Mouse (Mus musculus) forelimb bud, embryonic 11.5 days (tissue): ENCODE measurements around the gene Pnp.
"Not testable (repeated sequence)": the region's sequence is repeated elsewhere in the genome, so short reads cannot be mapped to it uniquely, and the experiment has no call there.

Experiments used
- DNase-seq: peaks from one replicate; pipeline ENCODE4 v3.0.0-alpha.2; 2012; ENCODE audit warnings: low read depth, low spot score

Pnp gene

DNA sequence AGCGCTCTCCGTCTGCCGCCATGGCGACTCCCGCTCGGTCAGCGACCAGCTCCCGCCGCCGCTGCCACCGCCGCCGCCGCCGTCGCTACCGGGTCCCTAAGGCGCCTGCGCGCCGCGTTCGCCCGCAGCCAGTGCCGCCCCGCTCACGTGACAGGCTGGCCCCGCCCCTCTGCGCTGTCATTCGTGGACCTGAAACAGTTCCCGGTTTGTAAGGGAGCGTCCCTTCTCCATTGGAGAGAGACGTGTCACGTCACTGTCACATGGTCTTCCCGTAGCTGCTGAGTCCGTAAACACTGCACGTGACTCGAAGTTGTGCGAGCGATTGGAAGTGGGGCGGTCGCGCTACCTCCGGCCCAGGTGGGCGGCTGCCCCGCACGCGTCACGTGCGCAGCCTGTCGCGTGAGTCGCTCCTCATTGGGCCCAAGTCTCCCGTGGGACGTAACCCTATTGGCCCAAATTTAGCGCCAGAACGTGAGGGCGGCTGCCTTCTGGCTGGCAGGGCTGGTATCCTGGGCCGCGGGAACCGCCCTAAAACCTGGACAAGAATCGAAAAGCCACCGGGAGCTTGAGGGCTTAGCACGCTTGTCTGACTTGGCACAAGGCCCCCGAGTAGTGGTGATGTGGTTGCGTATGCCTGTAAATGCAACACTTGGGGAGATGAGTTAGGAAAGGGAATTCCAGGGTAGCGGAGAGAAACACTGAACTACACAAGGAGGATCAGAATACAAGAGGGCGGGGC, at the start of gene Pnp, which contains the start of gene Pip4p1:
Pnp (plus strand) TSS at position 329 of the 739 bp plus-strand sequence.
Pip4p1 (minus strand) TSS at position 103 of the 739 bp plus-strand sequence.
- DNase-seq: peak; percentile 100

DNA sequence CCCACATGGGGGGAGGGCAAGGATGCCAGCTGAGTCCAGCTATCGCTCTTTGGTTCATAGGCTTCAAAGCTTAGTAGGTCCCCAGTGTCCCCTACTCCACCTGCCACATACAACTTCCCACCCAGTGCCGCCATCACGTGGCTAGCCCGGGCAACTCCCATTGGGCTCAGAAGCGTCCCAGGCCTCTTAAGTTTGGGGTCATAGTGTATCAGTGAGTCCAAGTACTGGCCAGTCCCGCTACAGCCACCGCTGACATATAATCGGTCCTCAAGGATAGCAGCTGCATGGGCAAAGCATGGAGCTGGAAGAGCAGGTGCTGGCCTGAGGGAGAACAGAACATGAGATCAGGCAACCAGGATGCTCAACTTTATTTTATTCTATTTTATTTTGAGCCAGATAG, 39.3 kb upstream of the Pnp start:
- no peak for DNase-seq

DNA sequence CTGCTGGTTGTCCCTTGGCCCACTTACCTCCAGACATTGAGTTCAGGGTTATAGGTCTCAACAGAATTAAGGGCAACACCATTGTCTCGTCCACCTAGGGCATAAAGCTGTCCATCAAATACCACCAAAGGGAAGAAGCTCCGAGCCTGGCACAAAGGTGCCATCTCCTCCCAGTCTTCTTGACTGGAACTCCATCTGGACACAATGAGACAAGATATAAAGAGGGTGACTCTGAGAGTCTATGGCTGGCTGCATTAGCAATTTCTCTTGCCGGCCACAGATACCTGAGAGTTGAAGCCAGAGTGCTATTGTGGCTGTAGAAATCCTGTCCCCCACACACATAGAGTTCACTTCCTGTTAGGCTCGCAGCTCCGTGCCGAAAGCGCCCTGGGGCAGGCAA, 38.8 kb upstream of the Pnp start:
- no peak for DNase-seq

DNA sequence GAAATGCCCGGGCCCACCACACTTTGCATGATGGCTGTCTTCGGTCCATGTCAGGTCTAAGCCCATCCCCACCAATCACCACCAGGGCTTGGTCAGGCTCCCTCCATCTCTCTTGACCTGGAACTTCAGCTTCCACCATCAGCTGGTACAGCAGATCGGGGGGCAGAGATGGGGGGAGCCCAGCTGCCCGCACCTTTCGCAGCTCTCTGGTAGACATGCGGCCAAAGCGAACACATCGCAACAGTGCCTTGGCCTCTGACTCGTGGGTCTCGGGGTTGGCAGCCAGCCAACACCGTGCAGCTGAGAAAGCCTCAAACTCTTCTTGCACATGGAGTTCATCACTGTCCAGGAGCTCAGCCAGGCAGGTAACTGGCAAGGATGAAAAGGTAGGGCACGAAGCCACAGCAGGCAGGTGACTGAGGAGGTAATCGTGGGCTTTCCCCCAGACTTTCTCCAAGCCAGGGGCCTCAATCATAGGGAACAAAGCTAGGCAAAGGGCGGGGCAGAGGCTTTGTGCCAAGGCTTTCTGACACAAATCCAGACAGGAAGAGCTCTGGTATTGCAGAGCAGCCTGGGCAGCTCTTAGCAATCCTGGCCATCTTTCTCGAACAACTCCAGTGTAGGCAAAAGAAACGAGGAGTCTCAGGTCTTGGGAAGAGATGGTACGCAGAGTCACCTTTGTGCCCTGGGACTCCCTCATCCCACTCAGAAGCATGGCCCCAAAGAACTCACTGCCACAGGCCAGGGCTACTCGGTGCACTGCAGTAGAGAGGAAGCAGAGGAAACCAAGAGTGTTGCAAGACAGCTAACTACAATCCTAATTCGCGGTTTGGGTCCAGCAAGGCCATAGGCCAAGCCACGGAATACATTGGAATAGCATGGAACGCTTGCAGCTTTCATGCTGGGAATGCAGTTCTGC, 38.1 kb upstream of the Pnp start:
- no peak for DNase-seq

DNA sequence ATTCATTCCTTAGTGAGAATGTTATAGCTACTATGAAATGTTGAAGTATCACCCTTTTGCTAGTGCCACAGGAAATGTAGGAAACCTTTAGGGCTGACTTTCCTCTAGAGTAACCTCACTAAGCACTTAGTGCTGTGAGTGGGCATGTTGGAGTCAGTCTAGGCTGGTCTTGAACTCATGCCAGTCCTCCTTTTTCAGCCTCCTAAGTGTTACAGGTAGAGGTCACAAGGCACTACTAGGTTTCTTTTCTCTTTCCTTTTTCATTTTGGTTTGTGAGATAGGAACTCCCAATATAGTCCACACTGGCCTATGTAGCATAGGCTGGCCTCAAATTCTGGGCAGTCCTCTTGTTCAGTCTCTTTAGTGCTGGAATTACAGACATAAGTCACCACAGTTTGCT, 35.5 kb upstream of the Pnp start:
- DNase-seq: no peak

DNA sequence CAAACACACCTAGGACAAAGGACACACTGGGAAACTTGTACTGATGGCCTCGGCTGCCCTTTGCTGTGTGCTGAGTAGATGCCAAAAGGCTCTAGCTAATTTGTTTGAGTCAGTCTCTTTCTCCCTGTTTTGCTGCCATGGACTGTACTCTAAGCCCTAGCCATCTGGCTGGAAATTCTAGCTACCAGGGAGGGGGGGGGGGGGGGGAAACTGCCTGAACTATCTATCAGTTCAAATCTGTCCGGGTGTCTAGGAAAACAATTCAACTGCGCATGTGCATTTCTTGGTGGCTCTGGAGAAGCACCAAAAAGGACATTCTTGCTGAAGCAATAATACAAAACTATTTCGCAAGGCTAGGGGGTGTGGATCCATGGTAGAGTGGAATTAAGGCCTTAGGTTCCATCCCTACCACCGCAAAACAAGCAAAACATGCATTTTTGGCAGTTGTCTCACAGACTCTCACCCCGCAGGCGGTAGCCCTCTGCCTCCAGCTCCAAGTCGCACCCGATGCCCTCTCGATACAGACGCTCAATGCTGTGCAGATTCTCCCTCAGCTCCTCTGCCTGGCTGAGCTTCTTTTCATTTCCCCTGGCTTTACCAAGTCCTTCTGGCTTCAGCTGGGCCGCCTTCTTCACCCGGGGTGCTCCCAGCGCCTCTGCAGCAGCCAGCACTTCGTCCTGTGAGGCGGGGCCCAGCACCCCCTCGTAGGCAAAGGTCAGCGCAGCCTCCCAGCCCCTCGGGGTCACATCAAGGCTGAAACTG, 34.7 kb upstream of the Pnp start:
- no peak for DNase-seq

DNA sequence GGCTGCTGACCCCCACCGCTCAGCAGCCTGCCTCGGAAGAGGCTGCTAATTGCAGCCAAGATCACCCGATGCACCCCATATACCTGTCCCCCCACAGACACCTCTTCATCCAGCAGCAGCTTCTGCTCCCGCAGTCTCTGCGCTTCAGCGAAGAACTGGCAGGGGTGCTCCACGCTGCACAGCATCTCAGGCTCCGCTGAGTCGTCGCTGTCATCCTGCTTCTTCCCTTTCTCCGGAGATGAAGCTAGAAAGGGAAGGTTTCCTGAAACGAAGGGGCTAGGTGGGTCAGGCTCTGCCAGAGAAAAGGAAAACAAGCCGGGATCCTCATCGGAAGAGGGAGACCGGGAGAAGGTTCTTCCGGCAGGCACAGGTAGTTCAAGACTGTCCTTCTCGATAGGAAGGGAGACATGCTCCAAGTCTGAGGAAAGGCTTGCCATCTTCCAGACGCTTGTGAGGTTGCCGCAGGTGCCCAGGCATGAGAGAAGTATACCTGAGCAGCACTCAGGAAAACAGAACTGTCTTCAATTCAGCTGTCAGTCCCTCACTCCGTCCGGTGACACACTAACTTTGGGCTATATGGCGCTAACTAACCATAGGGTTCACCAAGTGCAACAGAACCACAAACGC, 34.0 kb upstream of the Pnp start:
- no peak for DNase-seq

DNA sequence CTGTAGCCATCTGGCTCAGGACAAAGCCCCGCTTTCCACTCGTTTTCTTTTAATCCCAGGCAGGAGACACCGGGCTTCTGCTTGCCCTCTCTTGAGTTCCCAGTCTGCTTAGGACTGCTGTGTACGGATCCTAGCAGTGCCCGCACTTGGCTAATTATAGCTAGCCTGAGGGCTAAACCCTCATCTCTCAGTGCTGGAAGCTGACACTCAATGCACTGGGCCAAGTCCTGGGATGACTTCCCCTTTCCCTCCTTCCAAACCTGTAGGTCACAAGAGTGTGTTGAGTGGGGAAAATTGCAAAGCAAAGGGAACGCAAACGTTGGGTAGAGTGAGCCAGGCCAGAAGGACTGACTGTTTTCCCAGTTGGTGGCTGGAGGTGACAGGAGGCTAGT, 33.5 kb upstream of the Pnp start, which contains the start of gene Klhl33:
Klhl33 (minus strand) TSS at position 134 of the 392 bp plus-strand sequence.
- DNase-seq: no peak

DNA sequence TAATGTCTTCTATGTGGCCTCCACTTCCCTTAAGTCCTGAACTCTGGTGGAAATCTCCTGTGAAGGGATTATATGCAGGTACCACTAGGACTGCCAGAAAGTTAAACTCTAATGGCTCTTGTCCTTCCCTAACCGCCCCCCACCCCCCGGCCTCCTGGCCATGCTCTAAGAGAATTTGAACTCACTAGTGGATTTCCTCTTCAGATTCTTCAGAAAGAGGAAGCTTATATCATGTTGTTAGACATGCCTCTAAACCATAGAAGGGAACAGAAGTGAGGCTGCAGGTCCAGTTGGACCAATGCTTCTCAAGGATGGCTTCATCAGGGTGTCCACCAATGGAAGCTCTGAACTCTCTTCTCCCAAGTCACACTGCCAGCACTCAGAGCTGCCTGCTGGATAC, 32.9 kb upstream of the Pnp start:
- not testable (repeated sequence) for DNase-seq

DNA sequence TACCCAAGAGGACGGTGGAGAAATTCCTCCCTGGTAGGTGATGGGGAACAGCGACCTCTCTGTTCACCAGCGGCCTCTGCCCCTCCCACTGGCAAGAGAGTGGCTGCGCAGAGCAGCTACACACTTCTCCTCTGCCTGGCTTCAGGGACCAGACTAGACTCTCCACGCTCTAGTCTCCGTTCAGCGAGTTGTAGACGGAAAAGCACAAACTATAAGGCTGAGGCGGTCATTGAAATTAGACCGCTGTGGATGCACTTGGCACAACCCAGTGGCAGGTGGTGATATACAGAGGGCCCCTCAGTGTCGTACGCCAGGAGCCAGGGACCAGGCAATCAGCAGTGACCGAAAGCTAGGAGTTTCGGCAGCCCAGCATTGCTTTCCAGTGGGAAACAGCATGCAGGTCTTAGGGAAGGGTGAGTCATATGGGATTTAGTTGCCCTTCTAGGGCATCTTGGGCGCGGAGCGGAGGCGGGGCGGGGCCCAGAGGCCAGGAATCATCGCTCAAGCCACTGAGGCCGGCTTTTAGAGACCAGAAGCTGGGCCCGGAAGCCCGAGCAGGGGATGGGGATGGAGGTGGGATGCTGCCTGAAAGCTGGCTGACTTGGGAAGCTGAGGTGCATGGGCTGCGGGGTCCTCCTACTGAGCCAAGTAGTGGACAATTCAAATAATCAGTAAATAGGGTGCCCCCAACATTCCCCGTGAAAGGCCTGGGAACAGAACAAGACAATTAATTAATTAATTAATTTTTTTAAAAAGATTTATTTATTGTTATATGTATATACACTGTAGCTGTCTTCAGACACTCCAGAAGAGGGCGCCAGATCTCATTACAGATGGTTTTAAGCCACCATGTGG, 26.7 kb upstream of the Pnp start:
- DNase-seq: no peak

DNA sequence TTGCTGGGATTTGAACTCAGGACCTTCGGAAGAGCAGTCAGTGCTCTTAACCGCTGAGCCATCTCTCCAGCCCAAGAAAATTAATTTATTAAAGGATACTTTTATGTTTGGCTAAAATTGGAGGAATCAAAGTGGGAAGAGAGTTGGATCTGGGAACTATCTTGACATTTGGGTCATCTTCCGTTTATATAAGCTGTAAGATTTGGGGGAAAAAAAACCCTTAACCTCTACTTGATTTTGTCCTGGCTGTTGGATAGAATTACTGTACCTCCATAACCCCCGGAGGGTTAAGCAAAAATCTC, 26.1 kb upstream of the Pnp start:
- DNase-seq: no peak

DNA sequence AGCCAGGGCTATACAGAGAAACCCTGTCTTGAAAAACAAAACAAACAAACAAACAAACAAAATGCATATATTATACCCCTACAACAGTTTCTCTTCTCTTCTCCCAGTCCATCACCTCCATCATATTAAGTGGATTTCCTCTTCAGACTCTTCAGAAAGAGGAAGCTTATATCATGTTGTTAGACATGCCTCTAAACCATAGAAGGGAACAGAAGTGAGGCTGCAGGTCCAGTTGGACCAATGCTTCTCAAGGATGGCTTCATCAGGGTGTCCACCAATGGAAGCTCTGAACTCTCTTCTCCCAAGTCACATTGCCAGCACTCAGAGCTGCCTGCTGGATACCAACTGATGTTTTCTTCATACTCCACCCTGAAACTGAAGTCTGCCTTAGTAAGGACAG, 25.6 kb upstream of the Pnp start:
- DNase-seq: not testable (repeated sequence)

DNA sequence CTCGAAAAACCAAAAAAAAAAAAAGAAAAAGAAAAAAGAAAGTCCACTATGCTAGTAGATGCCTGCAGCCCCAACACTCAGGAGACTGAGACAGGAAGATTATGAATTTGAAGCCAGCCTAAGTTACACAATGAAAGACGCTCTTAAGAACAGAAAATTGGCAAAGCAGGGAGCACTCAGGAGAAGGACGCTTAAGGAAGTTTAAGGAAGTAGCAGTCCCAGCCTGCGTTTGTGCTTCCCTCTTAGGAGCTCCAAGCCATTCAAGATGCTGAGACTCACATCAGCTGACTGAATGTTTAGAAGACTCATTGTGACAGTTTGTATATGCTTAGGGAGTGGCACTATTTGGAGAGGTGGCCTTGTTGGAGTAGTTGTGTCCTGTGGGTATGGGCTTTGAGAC, 22.8 kb upstream of the Pnp start:
- DNase-seq: no peak

DNA sequence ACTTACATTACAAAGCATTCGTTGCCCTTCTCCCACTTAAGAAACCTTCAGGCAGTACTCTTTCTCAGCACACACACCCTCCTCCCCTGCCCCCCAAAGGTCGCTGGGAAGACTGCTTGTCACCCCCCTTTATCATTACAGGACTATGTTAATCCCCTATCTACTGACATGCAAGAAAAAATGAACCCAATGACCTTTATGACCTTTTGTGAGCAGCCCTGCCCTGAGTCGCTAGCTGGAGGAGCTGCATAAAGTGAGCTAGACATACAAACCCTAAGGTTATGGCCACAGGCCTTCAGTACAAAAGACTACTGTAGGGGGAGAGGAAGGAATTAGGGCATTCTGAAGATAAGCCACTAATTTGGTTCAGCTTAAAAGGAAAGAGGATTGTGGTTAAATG, 19.5 kb upstream of the Pnp start:
- no peak for DNase-seq

DNA sequence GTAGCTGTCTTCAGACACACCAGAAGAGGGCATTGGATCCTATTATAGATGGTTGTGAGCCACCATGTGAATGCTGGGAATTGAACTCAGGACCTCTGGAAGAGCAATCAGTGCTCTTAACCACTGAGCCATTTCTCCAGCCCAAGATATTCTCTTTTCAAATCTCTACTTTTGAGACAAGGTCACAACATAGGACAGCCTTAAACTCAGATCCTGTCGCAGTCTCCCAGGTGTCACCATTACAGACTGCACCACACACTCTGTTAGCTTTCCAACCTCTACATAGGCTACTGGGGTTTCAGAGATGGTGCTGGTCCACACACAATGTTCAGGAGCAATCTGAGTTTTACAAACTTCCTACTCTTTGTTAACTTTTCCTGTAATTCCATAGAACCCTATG, 7.4 kb upstream of the Pnp start:
- not testable (repeated sequence) for DNase-seq

DNA sequence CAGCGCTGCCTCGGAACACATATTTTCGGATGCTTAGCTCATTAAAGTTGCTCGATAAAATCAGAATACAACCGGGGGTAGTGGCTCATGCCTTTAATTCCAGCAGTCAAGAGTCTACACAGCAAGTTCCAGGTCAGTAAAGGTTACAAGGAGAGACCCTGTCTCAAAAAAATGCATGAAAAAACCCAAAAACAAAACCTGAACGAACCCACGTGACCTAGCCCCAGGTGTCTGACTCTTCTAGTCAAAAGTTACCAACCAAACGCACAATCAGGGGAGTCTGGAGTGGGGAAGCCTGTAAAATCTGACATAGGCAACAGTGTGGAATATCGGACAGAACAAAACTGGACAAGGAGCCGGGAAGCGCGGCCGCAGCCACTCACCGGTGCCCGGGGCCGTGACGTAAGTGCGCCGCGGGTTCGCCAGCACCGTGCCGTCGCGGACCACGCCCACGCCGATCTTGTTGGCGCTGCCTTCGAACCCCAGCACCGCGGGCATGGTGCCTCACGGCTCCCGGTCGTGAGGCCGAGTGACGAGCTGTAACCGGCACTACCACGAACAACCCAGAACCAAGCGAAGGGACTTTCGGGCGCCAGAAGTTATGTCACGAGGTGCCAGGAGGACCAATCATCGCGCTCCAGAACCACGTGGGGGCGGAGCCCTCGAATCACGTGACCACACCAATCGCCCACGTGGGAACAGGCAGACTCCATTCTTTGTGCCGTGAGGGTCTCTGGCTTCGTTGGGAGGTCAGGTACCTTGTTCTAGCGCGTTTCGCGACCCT, 6.4 kb upstream of the Pnp start, which contains the start of the genes Osgep and Apex1:
Osgep (minus strand) TSS at position 613 of the 784 bp plus-strand sequence.
Apex1 (plus strand) TSS at position 688 of the 784 bp plus-strand sequence.
- peak; percentile 97 for DNase-seq

DNA sequence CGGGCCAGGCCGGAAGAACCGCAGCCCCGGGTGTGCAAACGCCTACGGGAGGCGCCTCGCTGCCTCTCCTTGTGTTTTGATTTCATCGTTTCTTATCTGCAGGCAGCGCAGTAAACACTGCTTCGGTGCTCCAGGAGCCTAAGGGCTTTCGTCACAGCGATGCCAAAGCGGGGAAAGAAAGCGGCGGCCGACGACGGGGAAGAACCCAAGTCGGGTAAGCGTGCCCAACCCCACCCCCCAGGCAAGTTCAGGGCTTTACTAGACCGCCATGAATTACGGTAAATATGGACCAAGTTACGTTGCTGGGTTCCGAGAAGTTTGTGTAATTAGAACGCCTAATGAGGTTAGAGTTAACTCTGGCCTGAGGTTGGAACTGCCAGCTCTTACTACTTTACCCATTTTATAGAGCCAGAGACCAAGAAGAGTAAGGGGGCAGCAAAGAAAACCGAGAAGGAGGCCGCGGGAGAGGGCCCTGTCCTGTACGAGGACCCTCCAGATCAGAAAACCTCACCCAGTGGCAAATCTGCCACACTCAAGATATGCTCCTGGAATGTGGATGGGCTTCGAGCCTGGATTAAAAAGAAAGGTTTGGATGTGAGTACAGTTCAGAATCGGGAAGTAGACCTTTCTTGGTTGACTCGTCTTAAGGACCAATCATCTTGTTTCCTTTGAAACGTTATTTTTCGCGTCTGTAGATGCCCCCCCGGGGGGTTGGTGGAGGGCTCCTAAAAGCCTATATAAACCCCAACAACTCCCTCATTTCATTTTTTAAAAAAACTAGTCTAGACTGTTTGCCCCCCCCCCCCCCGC, 5.6 kb upstream of the Pnp start:
- DNase-seq: no peak

DNA sequence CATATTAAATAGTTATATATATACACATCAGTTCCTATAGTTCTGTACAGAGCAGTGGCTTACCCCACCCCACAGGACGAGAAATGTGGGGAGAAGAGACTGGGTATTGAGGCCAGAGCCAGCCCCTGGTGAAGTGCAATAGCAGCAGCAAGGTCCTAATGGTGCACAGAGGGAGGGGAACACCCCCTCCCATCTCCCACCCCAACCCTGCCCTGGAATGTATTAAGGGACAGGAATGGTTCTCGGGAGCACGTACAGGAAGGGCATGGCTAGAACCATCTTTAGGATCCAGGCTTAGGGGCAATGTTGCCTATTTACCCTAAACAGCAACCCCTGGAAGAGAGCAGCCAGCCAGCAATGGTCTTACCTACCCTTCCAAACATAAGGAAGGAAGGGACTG, 3.5 kb upstream of the Pnp start:
- DNase-seq: no peak

DNA sequence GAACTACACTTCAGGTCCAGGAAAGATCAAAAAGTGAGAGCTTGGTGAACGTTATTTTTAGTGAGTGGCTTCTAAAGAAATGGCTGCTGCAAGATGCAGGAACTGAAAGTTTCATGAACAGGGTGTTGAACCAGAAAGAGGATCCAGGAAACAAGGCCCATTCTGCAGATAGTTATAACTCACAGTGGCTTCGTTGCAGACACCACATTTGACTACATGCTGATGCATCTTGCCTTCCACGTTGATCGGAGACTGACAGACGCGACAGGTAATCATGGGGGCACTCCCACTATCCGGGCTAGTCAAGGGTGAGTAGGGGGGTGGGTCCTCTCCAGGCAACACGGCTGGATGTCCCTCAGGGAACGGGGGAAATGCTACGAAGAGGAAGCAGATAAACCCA, 931 bp upstream of the Pnp start:
- DNase-seq: no peak
